Mouse (Mus musculus) E14TG2a.4 (cell line): ENCODE data around the gene Med27.

Experiments used
- CTCF ChIP-seq: conservative IDR thresholded peaks from 2 replicates; pipeline ENCODE4 v1.5.1; 2014; ENCODE audit warnings: low read length
- POU5F1 ChIP-seq: IDR thresholded peaks from 2 replicates; pipeline ENCODE4 v1.6.1; 2014; ENCODE audit warnings: low read length, borderline replicate concordance

DNA sequence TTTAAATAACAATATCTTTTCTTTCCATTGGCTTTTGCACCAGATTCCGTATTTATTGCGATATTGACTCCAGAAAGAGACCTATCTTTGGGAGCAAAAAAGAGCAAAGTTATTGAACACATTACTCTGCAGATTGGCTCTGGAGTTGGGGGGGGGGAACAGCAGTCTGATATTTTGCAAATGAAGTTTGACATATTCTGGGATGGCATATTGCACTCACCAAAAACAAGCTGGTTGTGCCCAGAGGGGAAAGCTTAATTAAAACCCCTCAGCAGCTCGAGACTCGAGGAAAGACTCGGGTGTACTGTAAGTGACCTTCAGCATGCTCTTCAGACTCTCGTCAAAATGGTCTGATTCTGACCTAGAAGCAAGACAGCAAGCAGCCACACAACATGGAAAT, 25.8 kb upstream of the Med27 start:
- TF ChIP-seq CTCF (no peak), POU5F1 (no peak)
